Mouse (Mus musculus) common myeloid progenitor, adult 5-6 weeks (primary cell): Measurements from ENCODE around the gene Frem2. TPM values are rescaled to one million over a fixed set of nuclear protein-coding genes. Genes with fewer than 3 reads are reported as not detected.

ENCODE experiments used
- ATAC-seq: replicated peaks from 2 replicates; pipeline ENCODE4 v1.8.0; 2016; ENCODE audit warnings: low read depth, mild to moderate bottlenecking, moderate TSS enrichment, inconsistent platforms; ENCODE audit not compliant: poor library complexity, severe bottlenecking
- total RNA-seq: library from RNA; stranded (forward); fragments of 200-1000, 187-1606 nt; gene quantifications from 2 replicates; pipeline ENCODE4 v1.2.3, GENCODE M21; 2017

Frem2 gene
- total RNA-seq, 1 experiment from 2014 or later, result not detected

DNA sequence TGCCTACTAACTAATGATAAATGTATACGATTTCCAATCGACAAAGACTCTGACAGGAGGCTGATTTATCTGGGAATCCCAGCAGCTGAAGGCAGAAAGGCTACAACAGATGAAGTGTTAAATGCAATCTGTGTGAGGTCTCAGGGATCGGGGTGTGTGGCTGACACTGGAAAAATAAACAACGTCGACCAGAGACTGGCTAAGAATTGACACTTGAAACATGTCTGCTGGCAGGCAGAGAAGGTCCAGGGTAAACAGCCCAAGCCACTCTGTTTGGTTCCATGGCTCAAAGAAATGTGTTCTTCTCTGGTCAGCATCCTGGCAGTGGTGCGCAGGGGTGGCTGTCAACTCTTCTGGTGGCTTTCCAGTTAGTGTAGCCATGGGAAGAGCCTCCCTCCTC, 98.1 kb downstream of the Frem2 start:
- ATAC-seq, result no peak

DNA sequence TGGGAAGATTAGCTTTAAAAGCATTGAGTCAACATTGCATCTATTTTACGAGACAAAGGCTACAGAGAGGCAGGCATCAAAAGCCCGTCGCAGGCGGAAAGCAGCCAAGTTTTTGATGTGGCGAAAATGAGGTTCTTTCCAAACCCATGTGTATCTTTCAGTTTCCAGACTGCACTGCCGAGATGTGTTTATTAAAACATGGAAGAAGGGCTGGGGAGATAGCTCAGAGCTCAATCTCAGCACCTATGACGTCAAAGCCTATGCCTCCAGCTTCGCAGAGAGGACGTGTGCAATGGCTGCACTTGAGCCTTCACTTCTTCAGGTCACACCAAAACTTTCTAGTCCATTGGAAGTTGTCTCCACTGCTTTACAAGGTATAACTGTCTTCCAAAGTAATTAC, 98.9 kb downstream of the Frem2 start:
- no peak for ATAC-seq

DNA sequence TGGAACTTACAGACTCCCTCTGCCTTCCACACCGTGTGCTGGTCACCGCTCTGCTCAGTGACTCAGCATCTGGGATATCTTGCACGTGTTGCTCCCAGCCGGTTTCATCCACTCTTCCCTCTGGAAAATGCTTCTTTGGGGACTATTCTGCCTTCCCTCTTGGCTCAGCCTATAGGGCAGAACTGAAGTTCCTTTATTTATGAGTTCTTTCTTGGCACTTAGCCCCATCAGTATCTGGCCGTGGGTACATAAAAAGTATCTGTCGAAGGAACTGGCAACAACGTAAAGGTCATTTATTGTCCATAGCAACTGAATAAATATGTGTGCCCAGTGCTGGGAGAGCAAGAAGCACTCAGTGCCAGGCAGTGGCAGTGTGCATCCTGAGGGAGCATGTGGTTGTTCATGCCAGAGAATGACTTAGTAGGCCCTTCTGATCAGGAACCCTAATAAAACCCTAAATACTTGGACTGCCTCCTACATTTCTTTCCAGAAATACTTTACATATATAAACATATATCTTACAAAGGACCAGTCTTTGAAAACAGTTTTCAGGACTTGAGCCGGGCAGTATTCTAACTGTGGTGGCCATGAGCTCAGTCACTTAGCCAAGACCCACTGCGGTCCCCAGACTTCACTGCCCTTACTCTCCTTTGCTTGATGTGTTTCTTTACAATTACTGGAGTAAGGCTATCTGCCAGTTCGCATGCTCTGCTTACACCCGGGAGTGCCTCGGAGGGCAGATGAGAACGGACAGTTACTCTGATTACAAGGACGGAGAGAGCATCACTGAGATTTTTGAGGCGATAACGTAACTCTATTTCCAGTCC, 99.6 kb downstream of the Frem2 start:
- no peak for ATAC-seq

DNA sequence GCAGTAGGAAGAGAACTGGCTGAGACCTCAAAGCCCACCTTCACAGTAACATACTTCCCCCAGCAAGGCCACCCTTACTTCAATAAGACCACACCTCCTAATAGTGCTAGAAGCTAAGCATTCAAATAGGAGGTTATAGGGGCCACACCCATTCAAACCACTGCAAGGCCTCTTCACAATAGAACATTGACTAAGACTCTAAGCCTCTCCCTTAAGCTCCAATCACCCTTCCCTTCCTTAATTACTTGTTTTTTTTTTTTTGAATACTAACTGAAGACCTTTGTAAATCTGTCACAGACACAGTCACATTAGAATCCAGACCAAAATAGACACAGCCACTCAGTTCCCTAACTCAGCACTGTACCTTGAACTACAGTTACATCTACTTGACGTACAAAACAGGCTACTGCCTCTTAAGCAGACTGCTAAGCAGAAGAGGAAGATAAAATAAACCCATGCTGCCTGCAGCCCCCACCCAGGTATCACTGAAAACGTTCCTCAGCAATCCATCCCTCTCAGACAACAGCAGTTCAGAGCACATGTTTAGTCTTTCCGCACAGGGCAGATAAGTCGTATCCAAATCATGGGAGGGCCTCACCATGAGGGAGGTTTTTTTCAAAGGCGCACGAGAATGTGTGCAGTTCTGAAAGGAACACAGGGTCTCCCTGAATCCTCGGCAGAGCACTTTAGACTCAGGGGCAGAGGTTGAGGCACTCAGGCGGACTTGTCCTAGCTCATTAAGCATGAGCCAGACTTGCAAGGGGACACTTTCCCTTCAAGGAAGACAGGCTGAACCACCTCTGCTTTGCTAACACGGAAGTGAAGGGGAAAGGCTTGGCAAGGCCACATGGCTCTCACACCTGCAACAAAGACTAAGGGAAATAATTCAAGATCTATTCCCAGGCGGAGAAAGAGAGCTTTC, 101.9 kb downstream of the Frem2 start:
- no peak for ATAC-seq

DNA sequence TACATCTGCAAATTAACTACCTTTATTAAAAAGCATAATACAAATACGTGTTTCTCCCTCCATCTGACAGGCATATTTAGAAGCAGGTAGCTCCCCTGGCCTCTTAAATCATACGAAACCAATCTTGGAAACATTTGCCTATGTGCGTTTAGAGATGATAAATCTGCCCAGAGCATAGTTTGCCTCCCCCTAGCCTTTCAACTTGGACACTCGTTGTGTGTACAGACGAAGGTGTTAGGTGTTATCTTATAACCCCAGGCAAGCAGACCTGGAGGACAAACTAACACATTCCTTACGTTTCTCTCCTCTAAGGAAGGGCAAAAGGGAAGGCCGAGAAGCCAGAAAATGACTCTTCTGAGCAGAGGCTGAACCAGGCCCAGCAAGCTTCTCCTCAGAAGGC, 104.5 kb downstream of the Frem2 start:
- ATAC-seq, result no peak

DNA sequence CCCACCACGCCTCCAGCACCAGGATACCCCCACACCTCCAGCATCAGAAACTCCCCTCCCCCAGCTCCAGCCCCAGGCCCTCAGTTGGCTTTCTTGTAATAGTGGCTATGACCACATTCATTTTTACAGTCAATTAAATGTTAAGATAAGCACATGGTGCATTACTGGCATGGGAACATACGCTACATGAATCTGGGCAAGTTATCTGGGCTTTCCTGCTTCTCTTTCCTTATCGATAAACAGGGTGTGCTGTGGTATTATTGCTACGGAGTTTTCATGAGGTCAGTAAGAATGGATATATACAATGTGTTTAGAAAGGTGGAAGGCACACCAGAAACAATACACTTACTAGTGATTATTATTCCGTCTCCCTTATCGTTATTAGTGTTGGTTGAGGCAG, 125.1 kb downstream of the Frem2 start:
- ATAC-seq, result no peak

DNA sequence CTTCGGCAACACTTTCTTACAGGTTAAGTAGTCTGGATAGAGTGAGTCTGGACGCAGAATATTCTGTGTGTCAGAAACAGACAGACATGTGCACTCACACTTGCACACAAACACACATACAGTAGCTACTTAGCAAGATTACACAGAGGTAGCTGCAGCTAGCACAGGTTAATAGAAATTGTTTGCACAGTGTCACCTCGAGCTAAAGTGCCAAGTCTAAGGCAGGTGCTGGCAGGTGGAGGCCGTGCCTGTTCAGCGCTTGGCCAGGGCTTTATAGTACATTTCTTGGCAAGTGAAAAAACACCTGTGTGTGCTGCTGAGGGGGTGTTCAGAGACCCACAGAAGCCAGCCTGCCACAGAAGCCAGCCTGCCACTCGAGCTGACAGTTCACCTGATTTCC, 126.8 kb downstream of the Frem2 start:
- ATAC-seq, result no peak

DNA sequence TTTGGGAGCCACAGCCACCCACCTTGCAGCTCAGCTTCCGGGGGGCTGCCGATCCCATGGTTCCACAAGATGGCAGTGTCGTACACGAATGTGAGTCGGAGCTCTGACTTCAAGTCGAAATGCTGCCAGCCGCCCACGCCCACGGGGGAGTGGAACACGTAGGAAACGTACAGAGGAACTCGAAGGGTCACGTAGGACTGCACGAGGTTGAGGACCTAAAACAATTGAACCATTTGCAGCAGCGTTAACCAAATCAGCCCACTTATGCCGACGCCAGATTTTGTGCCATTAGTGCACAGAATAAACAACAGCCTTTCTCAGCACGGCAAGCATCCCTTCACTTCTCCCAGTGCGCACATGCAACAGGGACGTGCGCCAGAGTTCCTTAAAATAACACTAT, 131.4 kb downstream of the Frem2 start:
- peak; percentile 68 for ATAC-seq

DNA sequence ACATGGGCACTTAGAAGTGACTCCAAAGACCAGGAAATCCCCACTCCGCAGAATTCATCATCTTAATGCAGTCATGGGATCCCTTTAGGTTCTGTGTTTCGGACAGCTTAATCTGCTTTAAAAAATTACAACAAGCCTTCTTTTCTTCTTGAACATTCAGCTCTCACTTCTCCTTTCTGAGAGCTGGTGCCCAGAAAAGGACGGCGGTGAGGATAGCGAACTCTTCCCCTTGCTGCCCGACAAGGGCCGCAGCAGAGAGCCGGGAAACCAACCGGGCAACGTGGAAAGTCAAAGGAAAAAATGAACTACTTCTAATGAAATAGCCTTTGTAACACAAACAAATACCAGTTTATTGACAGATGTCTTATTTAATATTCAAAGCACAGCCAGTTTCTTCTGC, 134.4 kb downstream of the Frem2 start:
- ATAC-seq, result no peak

DNA sequence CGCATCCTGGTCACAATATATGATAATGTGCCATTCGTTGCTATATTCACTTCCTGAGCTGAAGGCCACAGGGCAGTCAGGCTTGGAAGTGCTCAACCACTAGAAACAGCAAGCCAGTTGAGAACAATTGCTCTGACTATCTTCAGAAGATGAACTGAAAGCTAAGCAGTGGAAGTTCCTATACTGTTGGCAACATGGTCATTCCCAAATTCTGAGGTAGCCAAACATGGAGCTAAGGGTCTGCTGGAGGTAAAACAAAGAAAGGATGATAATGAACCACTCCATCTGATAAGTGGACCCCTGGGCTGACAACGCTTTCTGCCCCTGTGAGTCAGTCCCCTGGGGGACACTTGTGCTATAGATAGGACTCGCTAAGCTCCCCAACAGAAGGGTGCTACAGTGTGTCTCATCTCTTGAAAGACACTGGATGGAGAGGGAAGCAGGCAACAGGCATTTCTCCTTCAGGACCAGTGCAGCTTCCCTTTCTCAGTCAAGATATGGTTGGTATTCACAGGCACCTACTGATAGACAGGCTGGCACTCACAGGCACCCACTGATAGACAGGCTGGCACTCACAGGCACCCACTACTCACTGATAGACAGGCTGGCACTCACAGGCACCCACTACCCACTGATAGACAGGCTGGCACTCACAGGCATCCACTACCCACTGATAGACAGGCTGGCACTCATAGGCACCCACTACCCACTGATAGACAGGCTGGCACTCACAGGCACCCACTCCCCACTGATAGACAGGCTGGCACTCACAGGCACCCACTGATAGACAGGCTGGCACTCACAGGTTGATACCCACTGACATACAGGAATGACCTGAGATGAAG, 142.7 kb downstream of the Frem2 start:
- ATAC-seq, result no peak

DNA sequence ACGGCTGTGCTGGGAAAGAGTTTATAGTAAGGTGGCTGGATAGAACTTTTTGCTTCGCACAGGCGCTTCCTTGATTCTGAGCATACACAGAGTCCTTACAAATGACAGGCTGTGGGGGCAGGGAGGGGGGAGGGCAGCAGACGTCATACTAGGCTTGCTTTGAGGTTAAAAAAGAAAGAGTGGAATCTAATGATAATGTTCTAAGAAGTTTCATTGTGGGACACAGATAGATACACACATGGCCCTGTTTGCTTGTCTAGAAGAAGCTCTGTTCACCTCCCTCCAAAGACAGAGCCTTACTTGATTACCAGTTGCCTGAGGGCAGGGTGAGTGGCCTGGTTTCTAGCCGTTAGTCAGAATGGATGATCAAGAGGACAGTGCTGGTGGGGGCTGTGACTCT, 144.1 kb downstream of the Frem2 start:
- ATAC-seq, result peak; percentile 66

DNA sequence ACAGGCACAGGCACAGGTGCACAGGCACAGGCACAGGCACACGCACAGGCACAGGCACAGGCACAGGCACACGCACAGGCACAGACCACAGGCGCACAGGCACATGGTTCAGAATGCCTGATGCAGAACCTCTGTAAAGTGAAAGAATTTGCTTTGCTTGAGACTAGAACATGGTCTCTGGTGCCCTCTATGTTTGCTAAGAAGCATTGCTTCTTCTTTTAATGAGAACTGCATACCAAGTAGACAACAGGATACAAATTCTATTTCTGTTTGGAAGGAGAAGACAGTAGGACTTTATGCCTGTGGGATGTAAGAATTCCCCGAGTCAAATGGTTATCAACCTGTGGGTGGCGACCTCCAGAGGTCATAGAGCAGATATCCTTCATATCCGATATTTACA, 154.7 kb downstream of the Frem2 start:
- ATAC-seq, result peak; percentile 85

DNA sequence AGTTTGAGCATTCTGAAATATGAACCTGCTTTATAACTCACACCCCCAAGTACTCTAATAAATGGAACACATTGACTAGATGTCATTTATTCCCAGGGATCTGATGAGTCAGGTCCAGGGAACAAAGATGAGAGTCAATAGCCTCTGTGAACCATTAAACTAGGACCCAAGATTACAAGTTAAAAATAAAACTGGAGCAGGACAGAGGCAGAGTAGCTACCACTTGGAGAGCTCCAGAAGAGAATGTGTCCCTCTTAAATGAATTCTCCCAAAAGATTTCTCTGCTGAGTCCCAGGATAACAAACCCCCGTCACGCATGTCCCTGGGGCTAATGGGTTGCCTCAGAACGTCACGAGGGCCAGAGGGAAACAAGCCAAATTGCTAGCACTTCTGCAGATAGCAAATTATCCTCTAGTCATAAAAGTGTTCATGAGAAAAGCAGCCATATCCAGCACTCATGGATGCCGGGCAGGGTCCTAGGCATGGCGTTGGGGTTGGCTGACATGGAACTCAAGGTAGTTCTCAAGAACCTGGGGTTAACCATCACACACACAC, 158.7 kb downstream of the Frem2 start:
- no peak for ATAC-seq

DNA sequence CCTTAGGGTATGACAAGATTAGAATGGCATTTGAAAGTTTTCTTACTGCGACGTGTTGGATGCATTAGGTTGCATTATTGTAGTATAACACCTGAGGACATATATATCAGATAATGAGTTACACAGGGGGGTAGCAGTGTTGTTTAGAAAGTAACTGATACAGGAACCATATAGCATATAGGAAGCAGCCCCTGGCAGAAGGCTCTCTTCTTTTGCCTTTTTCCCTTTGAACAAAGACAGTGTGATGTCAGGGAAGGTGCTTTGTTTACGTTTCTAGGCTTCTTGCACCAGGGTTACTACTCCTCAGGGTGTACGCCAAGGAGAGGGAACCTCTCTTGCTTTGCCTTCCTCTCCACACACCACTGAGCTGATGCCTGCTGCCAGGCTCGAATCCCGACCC, 168.8 kb downstream of the Frem2 start, which contains the start of gene Stoml3:
Gene Stoml3 (plus strand): TSS at position 301 of the 400 bp plus-strand sequence.
- no peak for ATAC-seq

DNA sequence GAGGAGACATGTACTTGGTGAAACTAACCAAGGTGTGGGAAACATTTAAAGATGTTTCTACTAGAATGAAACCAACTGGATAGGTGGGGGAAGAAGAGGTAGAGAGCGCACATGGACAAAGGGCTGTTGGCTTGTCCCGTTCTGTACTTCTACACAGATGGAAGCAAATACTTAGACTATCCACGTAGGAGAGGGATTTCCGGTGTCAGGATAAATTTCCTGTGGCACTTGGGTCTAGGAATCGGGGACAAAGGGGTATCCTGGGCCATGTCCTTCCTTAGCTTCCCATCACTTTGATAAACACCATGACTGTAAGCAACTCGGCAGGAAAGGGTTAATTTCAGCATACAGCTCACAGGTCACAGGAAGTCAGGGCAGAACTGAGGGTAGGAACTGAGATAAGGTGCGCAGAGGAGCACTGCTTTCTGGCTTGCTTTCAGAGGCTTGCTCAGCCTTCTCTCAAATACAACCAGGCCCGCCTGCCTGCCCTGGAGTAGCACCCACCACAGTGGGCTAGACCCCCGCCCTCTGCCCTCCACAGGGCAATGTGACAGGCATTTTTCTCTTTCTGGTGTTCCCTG, 170.1 kb downstream of the Frem2 start:
- ATAC-seq, result peak; percentile 55

DNA sequence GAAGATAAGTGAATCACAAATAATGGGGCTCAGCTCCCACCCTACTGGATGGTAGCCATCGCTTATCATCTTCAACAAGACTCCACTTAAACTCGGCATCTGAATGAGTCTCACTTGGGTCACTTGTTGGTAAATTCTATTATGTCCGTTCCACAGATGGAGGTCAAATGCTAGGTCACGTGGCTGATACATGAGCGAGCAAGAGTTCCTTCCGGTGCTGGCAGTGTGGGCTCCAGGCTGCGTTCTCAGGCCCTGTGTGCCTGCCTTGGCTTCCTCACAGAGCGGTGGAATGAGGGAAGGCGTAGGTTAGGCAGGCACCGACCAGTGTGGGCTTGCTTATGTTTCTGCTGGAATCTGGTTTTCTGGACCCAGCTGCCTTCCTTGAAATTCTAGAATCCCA, 170.6 kb downstream of the Frem2 start:
- ATAC-seq, result no peak

DNA sequence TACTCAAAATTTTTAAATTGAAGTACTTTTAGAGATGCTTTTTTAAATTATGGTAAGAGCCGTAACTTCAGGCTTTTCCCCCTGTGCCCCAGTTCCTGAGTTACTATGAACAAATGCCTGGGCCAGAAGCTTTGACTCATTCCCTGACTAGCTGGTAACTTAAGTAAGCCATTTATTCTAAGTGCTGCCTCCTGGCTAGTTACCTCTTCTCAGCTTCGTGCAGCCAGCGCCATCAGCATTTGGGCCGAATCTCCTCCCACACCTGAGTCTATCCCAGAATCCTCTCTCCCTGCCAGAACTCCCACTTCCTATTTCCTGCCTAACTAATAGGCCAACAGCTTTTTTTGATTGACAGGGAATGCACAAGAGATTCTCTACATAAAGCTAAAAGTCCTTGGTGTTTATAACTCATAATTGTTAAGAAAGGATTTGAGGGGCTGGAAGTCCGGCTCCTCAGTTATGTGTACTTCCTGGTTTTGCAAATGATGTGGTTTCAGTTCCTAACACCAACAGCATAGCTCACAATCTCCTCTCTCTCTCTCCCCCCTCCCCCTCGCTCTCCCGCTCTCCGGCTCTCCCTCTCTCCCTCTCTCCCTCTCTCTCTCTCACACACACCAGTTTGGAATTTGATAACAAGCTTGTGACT, 173.6 kb downstream of the Frem2 start:
- peak; percentile 72 for ATAC-seq

DNA sequence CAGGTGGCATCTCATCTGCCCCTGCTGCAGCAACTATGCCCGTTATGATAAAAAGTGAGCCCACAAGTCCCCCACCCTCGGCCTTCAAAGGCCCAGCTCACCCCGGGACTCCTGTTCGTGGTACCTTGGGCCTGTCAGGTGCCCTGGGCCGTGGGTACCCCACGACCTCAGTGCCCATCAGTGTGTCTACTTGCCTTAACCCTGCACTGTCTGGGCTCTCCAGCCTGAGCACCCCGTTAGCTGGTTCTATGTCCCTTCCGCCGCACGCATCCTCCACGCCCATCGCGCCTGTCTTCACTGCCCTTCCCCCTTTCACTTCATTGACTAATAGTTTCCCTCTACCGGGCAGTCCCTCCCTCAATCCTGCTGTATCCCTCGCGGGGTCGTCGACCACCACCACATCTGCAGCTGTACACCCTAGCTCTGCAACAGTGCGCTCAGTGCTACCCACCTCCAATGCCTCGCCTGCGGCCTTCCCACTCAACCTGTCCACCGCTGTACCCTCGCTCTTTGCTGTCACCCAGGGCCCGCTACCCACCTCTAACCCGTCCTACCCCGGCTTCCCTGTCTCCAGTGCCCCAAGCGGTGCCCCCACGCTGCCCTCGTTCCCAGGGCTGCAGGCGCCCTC, 178.6 kb downstream of the Frem2 start:
- no peak for ATAC-seq

DNA sequence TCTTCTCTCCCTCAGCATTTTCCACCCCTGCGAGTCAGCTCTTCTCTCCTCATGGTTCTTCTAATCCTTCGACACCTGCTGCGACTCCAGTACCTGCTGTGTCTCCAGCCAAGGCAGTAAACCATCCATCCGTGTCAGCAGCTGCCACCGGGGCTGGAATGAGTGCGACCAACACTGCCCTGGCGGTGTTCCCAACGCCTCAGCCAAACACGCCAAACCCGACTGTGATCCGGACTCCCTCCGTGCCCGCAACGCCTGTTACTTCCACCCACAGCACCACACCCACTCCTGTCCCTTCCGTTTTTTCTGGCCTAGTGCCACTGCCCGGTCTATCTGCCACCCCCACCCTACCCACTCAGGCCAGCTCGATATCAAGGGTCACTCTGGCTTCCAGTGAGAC, 179.7 kb downstream of the Frem2 start:
- ATAC-seq, result no peak
